Mouse (Mus musculus): Measurements from ENCODE around the gene Apbb1ip.

DNA sequence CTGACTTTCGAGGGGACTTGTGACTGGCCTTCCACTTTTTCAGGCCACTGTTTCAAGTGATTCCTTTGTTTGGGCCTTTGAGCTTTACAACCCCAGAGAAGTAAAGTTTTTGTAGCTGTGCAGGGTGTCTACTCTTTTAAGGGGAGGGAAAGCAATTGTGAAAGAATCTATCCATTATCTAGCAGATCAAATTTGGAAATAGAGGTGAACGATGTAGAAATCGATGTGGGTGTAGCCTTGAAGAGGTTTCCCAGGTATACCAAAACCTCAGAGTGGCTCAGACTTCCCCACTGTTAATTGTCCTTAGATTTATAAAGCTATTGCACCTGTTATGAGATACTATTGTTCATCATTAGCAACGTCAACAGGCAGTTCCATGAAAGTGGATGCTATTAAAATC, 71.6 kb downstream of the Apbb1ip start:
- TF ChIP-seq POLR2A (IDR thresholded peaks at IDR 0.05; ENCODE audit: extremely low read depth, insufficient read depth, low read length) (no peak), CTCF (IDR thresholded peaks at IDR 0.05; ENCODE audit: extremely low read depth, insufficient read depth, low read length) (no peak)
